Mouse (Mus musculus) liver, adult 2 months (tissue): Measurements from ENCODE around the gene Grid2ip.

Source experiments
- CTCF ChIP-seq: fragments of 200-500 bp; IDR thresholded peaks from 2 replicates; pipeline ENCODE4 v1.5.1; 2011; ENCODE audit warnings: low read depth, low read length, control low read depth
- POLR2A ChIP-seq: fragments of 200-500 bp; IDR thresholded peaks from 2 replicates; pipeline ENCODE4 v1.6.1; 2011; ENCODE audit warnings: low read length, control low read depth; ENCODE audit not compliant: insufficient read depth; ENCODE audit errors: extremely low read depth

GRCm38 (mm10) chr5:143404148-143404930 lies 47.2 kb downstream of the Grid2ip start:
- no peak for TF ChIP-seq POLR2A
- TF ChIP-seq CTCF: no peak
